ENCODE assay signal across 15 mouse cellular contexts in the genomic region with DNA sequence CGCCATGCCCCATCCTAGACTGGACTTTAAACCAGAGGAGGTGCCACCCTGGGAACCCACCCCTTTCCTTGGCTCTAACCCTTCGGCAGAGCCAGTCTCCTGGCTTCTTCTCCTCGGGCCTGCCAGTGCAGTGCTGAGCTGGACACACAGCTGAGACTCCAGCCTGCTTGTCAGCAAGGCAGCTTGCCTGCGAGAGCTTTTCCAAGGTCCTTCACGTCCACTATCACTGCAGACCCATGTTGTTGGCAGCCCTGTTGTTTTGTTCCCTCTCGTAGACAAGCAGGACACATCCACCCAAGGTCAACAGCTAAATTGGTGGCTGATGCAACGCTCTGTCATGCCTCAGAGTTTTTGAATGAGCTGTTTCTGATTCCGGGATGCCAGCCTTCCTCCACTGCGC. TPM values are rescaled to one million over a fixed set of nuclear protein-coding genes. Genes with fewer than 3 reads are reported as not detected.
DNase-seq lines count a peak whose midpoint lies in the region; ATAC-seq and TF ChIP-seq lines count a peak whose summit lies in the region.
"Had no signal": no experiment of that assay in that cellular context is flagged by ENCODE, and none has a peak within 500 bp of the region (broad histone marks: within the 10 kb centered on the region; RNA-seq: fewer than 3 reads in every experiment).

No protein-coding gene starts in this region.

- no peak for ATAC-seq in kidney, embryonic 15.5 days (replicated peaks; ENCODE audit: low FRiP score)
- no peak for ATAC-seq in heart, embryonic 15.5 days (replicated peaks; ENCODE audit: insufficient number of reproducible peaks, insufficient read depth, low FRiP score, low read depth)
- ATAC-seq in hindbrain, embryonic 14.5 days (ENCODE audit: low FRiP score) = no peak
- ATAC-seq: activated CD4-positive, CD25-positive, alpha-beta regulatory T cell, adult 4 months; forebrain, embryonic 15.5 days had no signal

- H3K36me3 ChIP-seq in kidney, embryonic 15.5 days = no peaks in the 10 kb centered on the region
- no peaks in the 10 kb centered on the region for H3K36me3 ChIP-seq in heart, embryonic 15.5 days
- H3K36me3 ChIP-seq in small intestine, adult 2 months (ENCODE audit: control insufficient read depth, insufficient read depth, low read length) = no peaks in the 10 kb centered on the region
- H3K36me3 ChIP-seq in hindbrain, embryonic 14.5 days (replicated peaks; ENCODE audit: control insufficient read depth, insufficient read depth) = no peaks in the 10 kb centered on the region
- H3K36me3 ChIP-seq: embryonic facial prominence, embryonic 12.5 days; forebrain, embryonic 15.5 days; hindbrain, embryonic 10.5 days; limb, embryonic 12.5 days had no signal

- no peak overlapping the region for H3K4me2 ChIP-seq in kidney, embryonic 15.5 days
- no peak overlapping the region for H3K4me2 ChIP-seq in heart, embryonic 15.5 days
- no peak overlapping the region for H3K4me2 ChIP-seq in hindbrain, embryonic 14.5 days (replicated peaks)
- H3K4me2 ChIP-seq: embryonic facial prominence, embryonic 12.5 days; forebrain, embryonic 15.5 days; limb, embryonic 12.5 days had no signal

- peaks cover 44% of the 10 kb centered on the region for H3K4me1 ChIP-seq in kidney, embryonic 15.5 days
- peaks cover 29% of the 10 kb centered on the region for H3K4me1 ChIP-seq in heart, embryonic 15.5 days (replicated peaks)
- H3K4me1 ChIP-seq in small intestine, adult 2 months (ENCODE audit: control insufficient read depth, insufficient read depth, insufficient read length, low read length) = peaks cover 26% of the 10 kb centered on the region; the same call in 1 of the 2 replicates
- H3K4me1 ChIP-seq in hindbrain, embryonic 14.5 days (replicated peaks; ENCODE audit: control insufficient read depth, insufficient read depth, low read length) = peaks cover 13% of the 10 kb centered on the region; the same call in 1 of the 2 replicates

- WGBS in kidney, embryonic 15.5 days = 85% methylated on average over 9 of the region's 9 CpGs
- 59% methylated on average over 9 of the region's 9 CpGs for WGBS in heart, embryonic 15.5 days
- WGBS in small intestine, adult 2 months = 26% methylated on average over 9 of the region's 9 CpGs
- WGBS in hindbrain, embryonic 14.5 days = 81% methylated on average over 9 of the region's 9 CpGs

- H3K27me3 ChIP-seq in kidney, embryonic 15.5 days = no peaks in the 10 kb centered on the region
- H3K27me3 ChIP-seq in heart, embryonic 15.5 days = no peaks in the 10 kb centered on the region
- H3K27me3 ChIP-seq in small intestine, adult 2 months (ENCODE audit: control insufficient read depth, insufficient read depth, low read length) = no peaks in the 10 kb centered on the region
- no peaks in the 10 kb centered on the region for H3K27me3 ChIP-seq in hindbrain, embryonic 14.5 days (ENCODE audit: control insufficient read depth, insufficient read depth, low read length)
- H3K27me3 ChIP-seq: embryonic facial prominence, embryonic 12.5 days had no signal

- H3K9me3 ChIP-seq in kidney, embryonic 15.5 days (replicated peaks) = no peaks in the 10 kb centered on the region
- no peaks in the 10 kb centered on the region for H3K9me3 ChIP-seq in heart, embryonic 15.5 days (replicated peaks)
- no peaks in the 10 kb centered on the region for H3K9me3 ChIP-seq in hindbrain, embryonic 14.5 days (ENCODE audit: control insufficient read depth, low read length)
- H3K9me3 ChIP-seq: embryonic facial prominence, embryonic 12.5 days; forebrain, embryonic 15.5 days; hindbrain, embryonic 10.5 days had no signal

- TF ChIP-seq POLR2A in small intestine, adult 2 months (IDR thresholded peaks at IDR 0.05; ENCODE audit: low read depth, low read length) = peak; percentile 37; the same call in 1 of the 2 replicates

- H3K27ac ChIP-seq in kidney, embryonic 15.5 days = no peak overlapping the region
- H3K27ac ChIP-seq in heart, embryonic 15.5 days = peak overlapping the region; percentile 49
- H3K27ac ChIP-seq in small intestine, adult 2 months (ENCODE audit: insufficient read depth, low read depth, low read length) = peak overlapping the region; percentile 80
- no peak overlapping the region for H3K27ac ChIP-seq in hindbrain, embryonic 14.5 days
- H3K27ac ChIP-seq: embryonic facial prominence, embryonic 12.5 days; forebrain, embryonic 15.5 days; hindbrain, embryonic 10.5 days; limb, embryonic 12.5 days had no signal

- H3K4me3 ChIP-seq in kidney, embryonic 15.5 days (replicated peaks) = no peak overlapping the region
- no peak overlapping the region for H3K4me3 ChIP-seq in heart, embryonic 15.5 days
- peak overlapping the region; percentile 1; the same call in 1 of the 2 replicates for H3K4me3 ChIP-seq in small intestine, adult 2 months (ENCODE audit: low read depth, low read length)
- no peak overlapping the region for H3K4me3 ChIP-seq in hindbrain, embryonic 14.5 days (replicated peaks; ENCODE audit: low read length)
- H3K4me3 ChIP-seq: embryonic facial prominence, embryonic 12.5 days; forebrain, embryonic 15.5 days; hindbrain, embryonic 10.5 days; limb, embryonic 12.5 days had no signal

- peak; percentile 74 for DNase-seq in kidney, adult 11 months
- peak; percentile 88 for DNase-seq in adrenal gland, adult 2 months
- DNase-seq in left cerebral cortex, adult 9 months (ENCODE audit: low spot score in 2 of 2) = no peak
- no peak for DNase-seq in cerebellum, adult 18-20 months
- no peak for DNase-seq in hindbrain, embryonic 14.5 days (ENCODE audit: low spot score)
- DNase-seq: cerebellum, adult 8-10 months; lung, postnatal 14 days had no signal

- no peak for TF ChIP-seq CTCF in small intestine, adult 2 months (IDR thresholded peaks at IDR 0.05; ENCODE audit: extremely low read depth, insufficient read length, insufficient replicate concordance, low read depth, low read length)

- H3K9ac ChIP-seq in kidney, embryonic 15.5 days = no peak overlapping the region
- H3K9ac ChIP-seq in heart, embryonic 15.5 days = no peak overlapping the region
- H3K9ac ChIP-seq in hindbrain, embryonic 14.5 days = no peak overlapping the region
- H3K9ac ChIP-seq: embryonic facial prominence, embryonic 12.5 days; forebrain, embryonic 15.5 days; limb, embryonic 12.5 days had no signal

RNA-seq across cellular contexts. Expression of gene Slc25a33, which starts 3.0 kb away (rescaled TPM):
- 14.2 and 16.0 TPM in 2 replicates for polyA plus RNA-seq in kidney, embryonic 15.5 days (2015; fragmentation: Nextera tagmentation; extraction: Ambion mirVana)
- 10 to 100 TPM; 18.7 to 26.7 TPM for total RNA-seq in adrenal gland, adult 2 months (2021)
- polyA plus RNA-seq in adrenal gland, adult 2 months (2012; rRNA removed) = 29.0 and 43.2 TPM in 2 replicates
- polyA plus RNA-seq in heart, embryonic 15.5 days (2015; fragmentation: Nextera tagmentation; extraction: Ambion mirVana) = 5.1 and 6.0 TPM in 2 replicates
- polyA plus RNA-seq in small intestine, adult 2 months (2012; rRNA removed) = 4.5 and 5.3 TPM in 2 replicates
- polyA plus RNA-seq in hindbrain, embryonic 14.5 days (2014; fragmentation: Nextera tagmentation; extraction: Ambion mirVana) = 38.2 and 40.2 TPM in 2 replicates

RNA-seq across cellular contexts. Expression of gene Tmem201, which starts 39.3 kb away (rescaled TPM):
- 35.4 and 42.2 TPM in 2 replicates for polyA plus RNA-seq in kidney, embryonic 15.5 days (2015; fragmentation: Nextera tagmentation; extraction: Ambion mirVana)
- 10 to 100 TPM; 30.0 to 31.0 TPM for total RNA-seq in adrenal gland, adult 2 months (2021)
- polyA plus RNA-seq in adrenal gland, adult 2 months (2012; rRNA removed) = 85.3 and 95.4 TPM in 2 replicates
- 42.5 and 46.6 TPM in 2 replicates for polyA plus RNA-seq in heart, embryonic 15.5 days (2015; fragmentation: Nextera tagmentation; extraction: Ambion mirVana)
- polyA plus RNA-seq in small intestine, adult 2 months (2012; rRNA removed) = 14.5 and 19.7 TPM in 2 replicates
- polyA plus RNA-seq in hindbrain, embryonic 14.5 days (2014; fragmentation: Nextera tagmentation; extraction: Ambion mirVana) = 29.9 and 31.9 TPM in 2 replicates

Comparison
In these comparisons a context has a peak if more than half of its experiments do, and no peak if none do; other contexts are left out.
1. DNase-seq: peak in kidney, adult 11 months (single experiment) and adrenal gland, adult 2 months (single experiment); none in left cerebral cortex, adult 9 months (0 of 2), cerebellum, adult 18-20 months (0 of 2) and hindbrain, embryonic 14.5 days (single experiment).
2. H3K27ac ChIP-seq: peak in heart, embryonic 15.5 days (single experiment) and small intestine, adult 2 months (single experiment); none in kidney, embryonic 15.5 days (single experiment) and hindbrain, embryonic 14.5 days (single experiment).